Mouse (Mus musculus) kidney, adult 2 months (tissue): ENCODE results near the gene Gon7. TPM values are rescaled to one million over a fixed set of nuclear protein-coding genes. Genes with fewer than 3 reads are reported as not detected.

Experiments
- DNase-seq: peaks from one replicate; pipeline ENCODE4 v3.0.0; 2021
- H3K27ac ChIP-seq: fragments of 200-500 bp; 2 replicates; pipeline ENCODE4 v1.5.1; 2012; ENCODE audit warnings: low read depth, low read length, control low read depth, inconsistent platforms; ENCODE audit not compliant: insufficient read depth
- H3K27me3 ChIP-seq: fragments of 200-500 bp; replicated peaks from 2 replicates; pipeline ENCODE4 v1.6.1; 2012; ENCODE audit warnings: mild to moderate bottlenecking, moderate library complexity, low read length, inconsistent platforms; ENCODE audit not compliant: control insufficient read depth, insufficient read depth
- H3K36me3 ChIP-seq: fragments of 200-500 bp; 2 replicates; pipeline ENCODE4 v1.6.1; 2012; ENCODE audit warnings: mild to moderate bottlenecking, moderate library complexity, low read length, inconsistent platforms; ENCODE audit not compliant: control insufficient read depth, insufficient read depth
- H3K4me1 ChIP-seq: fragments of 200-500 bp; 2 replicates; pipeline ENCODE4 v1.6.1; 2011; ENCODE audit warnings: low read length; ENCODE audit not compliant: control insufficient read depth, insufficient read depth
- H3K4me3 ChIP-seq: fragments of 200-500 bp; 2 replicates; pipeline ENCODE4 v1.5.1; 2011; ENCODE audit warnings: mild to moderate bottlenecking, low read depth, low read length, control low read depth; ENCODE audit not compliant: insufficient read depth
- CTCF ChIP-seq: fragments of 200-500 bp; conservative IDR thresholded peaks from 2 replicates; pipeline ENCODE4 v1.5.1; 2011; ENCODE audit warnings: low read depth, mild to moderate bottlenecking, control low read depth, low read length, moderate library complexity, mixed read lengths; ENCODE audit not compliant: insufficient read depth, insufficient read length
- POLR2A ChIP-seq: fragments of 200-500 bp; IDR thresholded peaks from one replicate; pipeline ENCODE4 v1.6.1; 2011; ENCODE audit warnings: low read depth, low read length, control low read depth
- WGBS: fragments of 180-500 bp; shearing (Covaris S2); methylation state at CpG from one replicate; pipeline ENCODE4 v1.1.7; 2018; 5-methylcytosine and 5-hydroxymethylcytosine counted together
- polyA plus RNA-seq: library from polyadenylated mRNA; depleted of rRNA; stranded (reverse); fragments of >200 nt; gene quantifications from 2 replicates; pipeline ENCODE4 v1.2.3, GENCODE M21; 2012

The Gon7 gene
- polyA plus RNA-seq, 1 experiment: 10.4 TPM

GRCm38 (mm10) chr12:102758403-102758756, 777 bp upstream of the Gon7 start, which contains the start of gene Gm20604:
Gm20604 (minus strand) TSS chr12:102758672.
- no peak for DNase-seq
- peaks cover 5% of the 10 kb centered on the region for H3K4me1 ChIP-seq
- TF ChIP-seq POLR2A (no peak), CTCF (no peak)
- H3K36me3 ChIP-seq: no peaks in the 10 kb centered on the region; the same call in 1 of the 2 replicates
- 0% methylated on average over 10 of the region's 10 CpGs for WGBS
- no peaks in the 10 kb centered on the region for H3K27me3 ChIP-seq
- peak within 1 kb of the TSS; percentile 96 for H3K4me3 ChIP-seq
- peak within 1 kb of the TSS; percentile 64 for H3K27ac ChIP-seq

GRCm38 (mm10) chr12:102757055-102757688, 431 bp downstream of the Gon7 start:
- Histone ChIP-seq H3K27ac (peak overlapping the region; percentile 64), H3K36me3 (no peaks in the 10 kb centered on the region), H3K27me3 (no peaks in the 10 kb centered on the region), H3K4me1 (peaks cover 5% of the 10 kb centered on the region), H3K4me3 (peak overlapping the region; percentile 76)
- TF ChIP-seq CTCF: no peak
- TF ChIP-seq POLR2A: no peak
- WGBS: 1% methylated on average over 46 of the region's 46 CpGs
- no peak for DNase-seq

GRCm38 (mm10) chr12:102756304-102756703, 1.3 kb downstream of the Gon7 start:
- WGBS: 79% methylated on average over 7 of the region's 7 CpGs
- no peaks in the 10 kb centered on the region for H3K36me3 ChIP-seq
- H3K4me1 ChIP-seq: peaks cover 5% of the 10 kb centered on the region
- no peak overlapping the region for H3K4me3 ChIP-seq
- H3K27me3 ChIP-seq: no peaks in the 10 kb centered on the region
- no peak overlapping the region for H3K27ac ChIP-seq
- DNase-seq: no peak
- no peak for TF ChIP-seq POLR2A
- TF ChIP-seq CTCF: peak; percentile 26; the same call in 1 of the 2 replicates

- no peak for DNase-seq
- WGBS: 55% methylated on average over 3 of the region's 3 CpGs
- TF ChIP-seq CTCF: no peak
- TF ChIP-seq POLR2A: no peak
- Histone ChIP-seq H3K4me3 (no peak overlapping the region), H3K27ac (no peak overlapping the region), H3K4me1 (peaks cover 6% of the 10 kb centered on the region), H3K36me3 (no peaks in the 10 kb centered on the region), H3K27me3 (no peaks in the 10 kb centered on the region)
Measured at GRCm38 (mm10) chr12:102748256-102748655, 9.3 kb downstream of the Gon7 start.

GRCm38 (mm10) chr12:102744839-102745238, 12.8 kb downstream of the Gon7 start:
- Histone ChIP-seq H3K27ac (no peak overlapping the region; the same call in none of the 2 replicates), H3K4me3 (no peak overlapping the region), H3K4me1 (peaks cover 8% of the 10 kb centered on the region), H3K36me3 (no peaks in the 10 kb centered on the region), H3K27me3 (no peaks in the 10 kb centered on the region)
- no peak for TF ChIP-seq POLR2A
- TF ChIP-seq CTCF: no peak
- WGBS: 46% methylated on average over 6 of the region's 6 CpGs
- no peak for DNase-seq

GRCm38 (mm10) chr12:102743589-102744574, 13.7 kb downstream of the Gon7 start, which contains the start of the genes Moap1 and Tmem251:
Moap1 (minus strand) TSS chr12:102743661.
Tmem251 (plus strand) TSS chr12:102743762.
- peak within 1 kb of the TSS; percentile 91 for H3K27ac ChIP-seq
- no peaks in the 10 kb centered on the region for H3K27me3 ChIP-seq
- H3K4me1 ChIP-seq: peaks cover 8% of the 10 kb centered on the region
- peak; percentile 52 for TF ChIP-seq POLR2A
- TF ChIP-seq CTCF: no peak
- WGBS: under 1% methylated on average over 63 of the region's 63 CpGs
- peak; percentile 95 for DNase-seq
- H3K36me3 ChIP-seq: no peaks in the 10 kb centered on the region
- peak within 1 kb of the TSS; percentile 98 for H3K4me3 ChIP-seq
